Mouse (Mus musculus): ENCODE data around the gene Sbno1.
"Not testable (repeated sequence)": the region's sequence is repeated elsewhere in the genome, so short reads cannot be mapped to it uniquely, and the experiment has no call there.

Sbno1 gene

GRCm38 (mm10) chr5:124380121-124380520 lies 45.7 kb downstream of the Sbno1 start:
- in situ Hi-C loops (cut with MboI, MseI): loop anchor here (25.0 kb wide), 1 partner anchor 618 kb away; no protein-coding TSS in a partner anchor

- in situ Hi-C loops (cut with MboI, MseI): loop anchor here (25.0 kb wide), 1 partner anchor 615 kb away; no protein-coding TSS in a partner anchor
Observed at GRCm38 (mm10) chr5:124377149-124377548, 48.7 kb downstream of the Sbno1 start.

GRCm38 (mm10) chr5:124376401-124376800 lies 49.4 kb downstream of the Sbno1 start:
- in situ Hi-C loops (cut with MboI, MseI): loop anchor here (25.0 kb wide), 1 partner anchor 614 kb away; no protein-coding TSS in a partner anchor

- in situ Hi-C loops (cut with MboI, MseI): no loop called here
Observed at GRCm38 (mm10) chr5:124374298-124374697, 51.5 kb downstream of the Sbno1 start.

GRCm38 (mm10) chr5:124366721-124367120 lies 59.1 kb downstream of the Sbno1 start:
- in situ Hi-C loops (cut with MboI, MseI): no loop called here

- in situ Hi-C loops (cut with MboI, MseI): no loop called here
Observed at GRCm38 (mm10) chr5:124365754-124366153, 60.0 kb downstream of the Sbno1 start.

GRCm38 (mm10) chr5:124364173-124364918 lies 61.5 kb downstream of the Sbno1 start:
- in situ Hi-C loops (cut with MboI, MseI): no loop called here

- in situ Hi-C loops (cut with MboI, MseI): not testable (repeated sequence)
Observed at GRCm38 (mm10) chr5:124362982-124363381, 62.8 kb downstream of the Sbno1 start, which contains the start of gene Cdk2ap1. TSS of gene Cdk2ap1 (minus strand) at chr5:124363082.

- in situ Hi-C loops (cut with MboI, MseI): no loop called here
Observed at GRCm38 (mm10) chr5:124359641-124360040, 66.2 kb downstream of the Sbno1 start.

- in situ Hi-C loops (cut with MboI, MseI): no loop called here
Observed at GRCm38 (mm10) chr5:124356695-124357094, 69.1 kb downstream of the Sbno1 start.

- in situ Hi-C loops (cut with MboI, MseI): no loop called here
Observed at GRCm38 (mm10) chr5:124355425-124355959, 70.3 kb downstream of the Sbno1 start.

- in situ Hi-C loops (cut with MboI, MseI): no loop called here
Observed at GRCm38 (mm10) chr5:124354574-124355424, 71.0 kb downstream of the Sbno1 start.

- in situ Hi-C loops (cut with MboI, MseI): no loop called here
Observed at GRCm38 (mm10) chr5:124353726-124354547, 71.9 kb downstream of the Sbno1 start.

GRCm38 (mm10) chr5:124353011-124353725 lies 72.6 kb downstream of the Sbno1 start:
- in situ Hi-C loops (cut with MboI, MseI): no loop called here

- in situ Hi-C loops (cut with MboI, MseI): no loop called here
Observed at GRCm38 (mm10) chr5:124352141-124352920, 73.5 kb downstream of the Sbno1 start.

- in situ Hi-C loops (cut with MboI, MseI): no loop called here
Observed at GRCm38 (mm10) chr5:124351604-124352003, 74.2 kb downstream of the Sbno1 start.

- in situ Hi-C loops (cut with MboI, MseI): no loop called here
Observed at GRCm38 (mm10) chr5:124351111-124351560, 74.7 kb downstream of the Sbno1 start.

- in situ Hi-C loops (cut with MboI, MseI): no loop called here
Observed at GRCm38 (mm10) chr5:124350350-124350749, 75.5 kb downstream of the Sbno1 start.

- in situ Hi-C loops (cut with MboI, MseI): no loop called here
Observed at GRCm38 (mm10) chr5:124349196-124349595, 76.6 kb downstream of the Sbno1 start.

GRCm38 (mm10) chr5:124342897-124343296 lies 82.9 kb downstream of the Sbno1 start:
- in situ Hi-C loops (cut with MboI, MseI): no loop called here
